Mouse (Mus musculus) erythroblast, embryonic 14.5 days (primary cell): ENCODE results near the gene Cacnb1.

Source experiments
- GATA1 ChIP-seq: IDR thresholded peaks from 2 replicates; pipeline ENCODE4 v1.6.1; 2012; ENCODE audit warnings: low read length, inconsistent platforms, mixed read lengths
- TAL1 ChIP-seq: IDR thresholded peaks from 3 replicates; pipeline ENCODE4 v1.6.1; 2012; ENCODE audit warnings: low read length, inconsistent platforms, mixed read lengths

DNA sequence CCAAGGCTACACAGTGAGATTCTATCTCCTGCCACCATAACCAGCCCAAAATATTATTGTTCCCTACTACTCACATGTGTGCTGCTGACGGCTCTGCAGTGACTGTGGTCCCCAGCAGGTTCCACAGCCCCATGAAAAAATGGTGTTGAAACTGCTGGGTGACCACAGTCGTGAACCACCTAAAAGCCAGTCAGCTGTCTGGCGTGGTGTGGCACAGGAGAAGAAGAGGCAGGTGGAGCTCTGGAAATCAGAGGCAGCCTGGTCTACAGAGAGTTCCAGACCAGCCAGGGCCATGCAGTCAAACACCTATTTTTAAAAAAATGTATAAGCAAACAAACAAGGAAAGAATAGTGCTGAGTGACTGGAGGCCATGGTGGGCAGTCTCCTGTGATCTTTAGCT, 38.6 kb upstream of the Cacnb1 start:
- TF ChIP-seq GATA1 (no peak), TAL1 (no peak)
